Mouse (Mus musculus): ENCODE data around the gene Ftcd.

DNA sequence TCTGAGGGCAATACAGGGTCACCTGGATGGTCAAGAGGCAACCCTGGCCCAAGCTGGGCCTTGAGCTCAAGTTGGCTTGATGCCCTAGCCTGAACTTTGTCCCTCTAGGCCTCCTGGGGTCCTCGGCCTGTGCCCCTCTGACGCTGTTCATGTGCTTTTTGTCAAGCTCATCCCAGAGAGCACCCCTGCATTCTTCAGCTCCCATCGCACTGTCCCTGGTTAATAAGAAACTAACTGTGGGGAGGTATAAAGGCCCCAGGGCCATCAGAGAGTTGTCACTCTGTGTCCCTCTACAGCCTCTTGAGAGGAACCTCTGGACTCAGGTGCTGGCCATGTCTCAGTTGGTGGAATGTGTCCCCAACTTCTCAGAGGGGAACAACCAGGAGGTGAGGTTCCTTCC lies at the start of gene Ftcd:
- no peak for TF ChIP-seq CTCF (IDR thresholded peaks at IDR 0.05; ENCODE audit: low read depth, low read length)
- TF ChIP-seq POLR2A (IDR thresholded peaks at IDR 0.05; ENCODE audit: borderline replicate concordance, low read depth, low read length): no peak
